Mouse (Mus musculus): ENCODE results near the gene Cd55. TPM values are rescaled to one million over a fixed set of nuclear protein-coding genes. Genes with fewer than 3 reads are reported as not detected.

Gene Cd55
- polyA plus RNA-seq (2015; fragmentation: Nextera tagmentation; extraction: Ambion mirVana), result 8.7 and 11.4 TPM in 2 replicates

GRCm38 (mm10) chr1:130462084-130462861, at the start of gene Cd55:
Cd55 (minus strand) TSS chr1:130462744.
- WGBS, result under 1% methylated on average over 45 of the region's 45 CpGs
- no peaks in the 10 kb centered on the region for H3K36me3 ChIP-seq (replicated peaks)
- H3K9me3 ChIP-seq, result no peaks in the 10 kb centered on the region
- H3K4me3 ChIP-seq, result peak within 1 kb of the TSS; percentile 90
- H3K9ac ChIP-seq, result peak within 1 kb of the TSS; percentile 88
- ATAC-seq (replicated peaks), result peak; percentile 97
- no peaks in the 10 kb centered on the region for H3K4me1 ChIP-seq
- no peaks in the 10 kb centered on the region for H3K27me3 ChIP-seq (replicated peaks)
- H3K27ac ChIP-seq, result peak within 1 kb of the TSS; percentile 80
- H3K4me2 ChIP-seq, result peak within 1 kb of the TSS; percentile 83

- no peaks in the 10 kb centered on the region for H3K36me3 ChIP-seq (replicated peaks)
- 92% methylated on average over 3 of the region's 3 CpGs for WGBS
- no peaks in the 10 kb centered on the region for H3K9me3 ChIP-seq
- no peak for ATAC-seq (replicated peaks)
- H3K27me3 ChIP-seq (replicated peaks), result no peaks in the 10 kb centered on the region
- no peak overlapping the region for H3K9ac ChIP-seq
- no peak overlapping the region for H3K4me3 ChIP-seq
- H3K4me1 ChIP-seq, result no peaks in the 10 kb centered on the region
- H3K27ac ChIP-seq, result no peak overlapping the region
- no peak overlapping the region for H3K4me2 ChIP-seq
Observed at GRCm38 (mm10) chr1:130511823-130512370, 49.4 kb upstream of the Cd55 start.

- no peaks in the 10 kb centered on the region for H3K36me3 ChIP-seq (replicated peaks)
- no peak overlapping the region for H3K4me3 ChIP-seq
- H3K9me3 ChIP-seq, result no peaks in the 10 kb centered on the region
- no peak for ATAC-seq (replicated peaks)
- H3K9ac ChIP-seq, result no peak overlapping the region
- no peak overlapping the region for H3K4me2 ChIP-seq
- H3K4me1 ChIP-seq, result no peaks in the 10 kb centered on the region
- 53% methylated on average over 2 of the region's 2 CpGs for WGBS
- no peaks in the 10 kb centered on the region for H3K27me3 ChIP-seq (replicated peaks)
- no peak overlapping the region for H3K27ac ChIP-seq
Observed at GRCm38 (mm10) chr1:130508957-130509350, 46.4 kb upstream of the Cd55 start.

- no peaks in the 10 kb centered on the region for H3K27me3 ChIP-seq (replicated peaks)
- H3K4me3 ChIP-seq, result no peak overlapping the region
- ATAC-seq (replicated peaks), result no peak
- no peaks in the 10 kb centered on the region for H3K4me1 ChIP-seq
- H3K36me3 ChIP-seq (replicated peaks), result no peaks in the 10 kb centered on the region
- 66% methylated on average over 6 of the region's 6 CpGs for WGBS
- no peak overlapping the region for H3K9ac ChIP-seq
- no peak overlapping the region for H3K27ac ChIP-seq
- no peaks in the 10 kb centered on the region for H3K9me3 ChIP-seq
- no peak overlapping the region for H3K4me2 ChIP-seq
Observed at GRCm38 (mm10) chr1:130508030-130508956, 45.7 kb upstream of the Cd55 start.

GRCm38 (mm10) chr1:130507408-130507807, 44.9 kb upstream of the Cd55 start:
- Histone ChIP-seq H3K27me3 (replicated peaks) (no peaks in the 10 kb centered on the region), H3K27ac (no peak overlapping the region), H3K9ac (no peak overlapping the region), H3K4me2 (no peak overlapping the region), H3K4me1 (no peaks in the 10 kb centered on the region), H3K9me3 (no peaks in the 10 kb centered on the region), H3K4me3 (no peak overlapping the region), H3K36me3 (replicated peaks) (no peaks in the 10 kb centered on the region)
- 79% methylated on average over 2 of the region's 2 CpGs for WGBS
- ATAC-seq (replicated peaks), result no peak

GRCm38 (mm10) chr1:130499962-130500361, 37.4 kb upstream of the Cd55 start:
- Histone ChIP-seq H3K27me3 (replicated peaks) (no peaks in the 10 kb centered on the region), H3K4me1 (no peaks in the 10 kb centered on the region), H3K4me3 (no peak overlapping the region), H3K9me3 (no peaks in the 10 kb centered on the region), H3K4me2 (no peak overlapping the region), H3K27ac (no peak overlapping the region), H3K9ac (no peak overlapping the region), H3K36me3 (replicated peaks) (no peaks in the 10 kb centered on the region)
- 69% methylated on average over 2 of the region's 2 CpGs for WGBS
- ATAC-seq (replicated peaks), result no peak

GRCm38 (mm10) chr1:130498331-130498730, 35.8 kb upstream of the Cd55 start:
- no peak overlapping the region for H3K4me2 ChIP-seq
- no peak overlapping the region for H3K27ac ChIP-seq
- no peaks in the 10 kb centered on the region for H3K36me3 ChIP-seq (replicated peaks)
- no peaks in the 10 kb centered on the region for H3K4me1 ChIP-seq
- no peak overlapping the region for H3K4me3 ChIP-seq
- H3K9ac ChIP-seq, result no peak overlapping the region
- no peaks in the 10 kb centered on the region for H3K27me3 ChIP-seq (replicated peaks)
- H3K9me3 ChIP-seq, result no peaks in the 10 kb centered on the region
- ATAC-seq (replicated peaks), result no peak

- no peak overlapping the region for H3K27ac ChIP-seq
- H3K9me3 ChIP-seq, result no peaks in the 10 kb centered on the region
- WGBS, result 88% methylated on average over 10 of the region's 10 CpGs
- no peak overlapping the region for H3K4me3 ChIP-seq
- H3K4me2 ChIP-seq, result no peak overlapping the region
- no peaks in the 10 kb centered on the region for H3K27me3 ChIP-seq (replicated peaks)
- no peak overlapping the region for H3K9ac ChIP-seq
- no peaks in the 10 kb centered on the region for H3K36me3 ChIP-seq (replicated peaks)
- ATAC-seq (replicated peaks), result no peak
- no peaks in the 10 kb centered on the region for H3K4me1 ChIP-seq
Observed at GRCm38 (mm10) chr1:130486816-130487545, 24.4 kb upstream of the Cd55 start.

GRCm38 (mm10) chr1:130485828-130486620, 23.5 kb upstream of the Cd55 start:
- Histone ChIP-seq H3K36me3 (replicated peaks) (no peaks in the 10 kb centered on the region), H3K4me3 (no peak overlapping the region), H3K4me2 (no peak overlapping the region), H3K9me3 (no peaks in the 10 kb centered on the region), H3K4me1 (no peaks in the 10 kb centered on the region), H3K27me3 (replicated peaks) (no peaks in the 10 kb centered on the region), H3K9ac (no peak overlapping the region), H3K27ac (no peak overlapping the region)
- WGBS, result 90% methylated on average over 10 of the region's 10 CpGs
- no peak for ATAC-seq (replicated peaks)

- H3K4me3 ChIP-seq, result no peak overlapping the region
- H3K27ac ChIP-seq, result no peak overlapping the region
- no peaks in the 10 kb centered on the region for H3K9me3 ChIP-seq
- WGBS, result 74% methylated on average over 2 of the region's 2 CpGs
- no peaks in the 10 kb centered on the region for H3K36me3 ChIP-seq (replicated peaks)
- no peak for ATAC-seq (replicated peaks)
- no peak overlapping the region for H3K4me2 ChIP-seq
- H3K27me3 ChIP-seq (replicated peaks), result no peaks in the 10 kb centered on the region
- no peak overlapping the region for H3K9ac ChIP-seq
- H3K4me1 ChIP-seq, result no peaks in the 10 kb centered on the region
Observed at GRCm38 (mm10) chr1:130485376-130485775, 22.8 kb upstream of the Cd55 start.

- no peak overlapping the region for H3K9ac ChIP-seq
- H3K27me3 ChIP-seq (replicated peaks), result no peaks in the 10 kb centered on the region
- no peaks in the 10 kb centered on the region for H3K4me1 ChIP-seq
- no peak overlapping the region for H3K4me2 ChIP-seq
- 91% methylated on average over 6 of the region's 6 CpGs for WGBS
- no peak overlapping the region for H3K27ac ChIP-seq
- H3K4me3 ChIP-seq, result no peak overlapping the region
- no peaks in the 10 kb centered on the region for H3K9me3 ChIP-seq
- no peak for ATAC-seq (replicated peaks)
- no peaks in the 10 kb centered on the region for H3K36me3 ChIP-seq (replicated peaks)
Observed at GRCm38 (mm10) chr1:130474936-130475335, 12.4 kb upstream of the Cd55 start.

Data from midbrain, embryonic 15.5 days (tissue).